Mouse (Mus musculus): ENCODE results near the gene 1700025B11Rik. TPM values are rescaled to one million over a fixed set of nuclear protein-coding genes. Genes with fewer than 3 reads are reported as not detected.

The 1700025B11Rik gene
- polyA plus RNA-seq (2014; fragmentation: Illumina TruSeq; extraction: RNeasy Lipid Tissue Mini Kit (QIAGEN cat#74804); ENCODE audit: low read depth, low replicate concordance), result not detected

DNA sequence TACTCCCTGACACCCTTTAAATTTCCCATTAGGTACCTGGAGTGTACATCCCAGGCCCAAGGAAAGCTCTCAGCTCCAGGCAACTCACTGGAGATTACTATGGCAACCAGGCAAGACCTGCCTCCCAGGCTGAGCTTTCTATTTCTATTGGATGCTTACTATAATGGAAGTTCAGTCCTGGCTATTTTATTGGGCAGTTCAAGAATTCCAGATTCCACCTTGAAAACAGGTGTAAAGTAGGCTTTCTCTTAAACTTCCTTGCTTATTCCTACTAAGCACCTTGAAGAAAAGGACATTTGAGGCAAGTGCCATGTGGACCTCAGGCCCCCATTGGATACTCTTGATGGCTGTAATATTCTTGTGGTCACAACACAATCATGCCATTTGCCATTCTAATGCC is at the start of gene 1700025B11Rik:
Gene 1700025B11Rik (minus strand): TSS at position 101 of the 400 bp plus-strand sequence.

DNA sequence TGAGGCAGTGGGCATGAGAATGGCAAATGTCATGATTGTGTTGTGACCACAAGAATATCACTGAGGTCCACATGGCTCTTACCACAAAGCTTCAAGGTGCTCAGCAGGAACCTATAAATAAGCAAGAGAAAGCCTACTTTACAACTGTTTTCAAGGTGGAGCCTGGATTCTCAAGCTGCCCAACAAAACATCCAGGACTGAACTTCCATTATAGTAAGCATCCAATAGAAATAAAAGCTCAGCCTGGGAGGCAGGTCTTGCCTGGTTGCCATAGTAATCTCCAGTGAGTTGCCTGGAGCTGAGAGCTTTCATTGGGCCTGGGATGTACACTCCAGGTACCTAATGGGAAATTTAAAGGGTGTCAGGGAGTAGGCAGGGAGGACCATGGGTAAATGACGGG is 37.3 kb upstream of the 1700025B11Rik start, which contains the start of gene Gm36245:
Gene Gm36245 (plus strand): TSS at position 301 of the 400 bp plus-strand sequence.

DNA sequence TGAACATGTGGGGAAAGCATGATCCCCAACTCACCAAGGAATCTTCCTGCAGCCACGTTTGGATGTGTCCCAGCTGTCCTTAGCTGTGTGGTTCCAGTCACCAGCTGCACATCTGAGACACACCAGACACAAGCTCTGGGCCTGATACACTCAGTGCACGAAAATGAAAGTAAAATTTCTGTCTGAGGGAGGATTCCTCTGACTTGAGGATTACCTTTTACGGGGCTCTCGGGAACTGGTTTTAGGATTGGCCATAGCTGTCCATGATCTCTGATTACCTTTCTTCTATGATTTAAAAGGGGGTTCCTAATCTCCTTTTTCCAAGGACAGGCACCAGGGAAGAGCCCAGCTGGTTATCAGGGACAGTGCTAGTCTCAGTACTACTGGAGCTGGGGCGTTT is 34.3 kb upstream of the 1700025B11Rik start, which contains the start of gene Apol10b:
Gene Apol10b (minus strand): TSS at position 165 of the 400 bp plus-strand sequence.

DNA sequence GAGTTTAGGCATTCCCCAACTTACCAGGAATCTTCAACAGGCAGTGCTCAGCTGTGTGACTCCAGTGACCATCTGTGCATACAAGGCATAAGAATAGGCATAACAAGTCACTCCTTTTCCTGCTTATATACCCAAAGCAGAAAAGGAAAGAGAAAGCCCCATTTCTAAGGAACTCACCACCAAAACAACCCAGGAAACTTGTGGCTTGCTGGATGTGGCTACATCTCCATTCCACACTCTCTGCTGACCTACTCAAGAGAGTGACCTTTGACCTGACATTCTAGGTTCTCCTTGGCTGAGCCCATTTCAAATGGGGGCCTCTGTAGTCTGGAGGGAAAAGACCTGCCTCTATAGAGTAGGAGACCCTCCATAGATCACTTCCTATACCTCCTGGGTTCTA is 28.5 kb downstream of the 1700025B11Rik start, which contains the start of gene Apol7c:
Gene Apol7c (minus strand): TSS at position 101 of the 400 bp plus-strand sequence.

Other genes starting within 250 kb of the 1700025B11Rik start
- gene Apol7a, start 162.8 kb downstream of the 1700025B11Rik start, polyA plus RNA-seq (2014; fragmentation: Illumina TruSeq; extraction: RNeasy Lipid Tissue Mini Kit (QIAGEN cat#74804); ENCODE audit: low read depth, low replicate concordance), result not detected
- gene Apol9a, start 150.8 kb downstream of the 1700025B11Rik start, polyA plus RNA-seq (2014; fragmentation: Illumina TruSeq; extraction: RNeasy Lipid Tissue Mini Kit (QIAGEN cat#74804); ENCODE audit: low read depth, low replicate concordance), result 0.28 TPM
- not detected for gene Apol7b, start 114.4 kb downstream of the 1700025B11Rik start, polyA plus RNA-seq (2014; fragmentation: Illumina TruSeq; extraction: RNeasy Lipid Tissue Mini Kit (QIAGEN cat#74804); ENCODE audit: low read depth, low replicate concordance)
- gene Apol10a, start 84.8 kb downstream of the 1700025B11Rik start, polyA plus RNA-seq (2014; fragmentation: Illumina TruSeq; extraction: RNeasy Lipid Tissue Mini Kit (QIAGEN cat#74804); ENCODE audit: low read depth, low replicate concordance), result 0.20 TPM
- not detected for gene Apol11a, start 53.6 kb downstream of the 1700025B11Rik start, polyA plus RNA-seq (2014; fragmentation: Illumina TruSeq; extraction: RNeasy Lipid Tissue Mini Kit (QIAGEN cat#74804); ENCODE audit: low read depth, low replicate concordance)
- gene Apol7c, start 28.6 kb downstream of the 1700025B11Rik start, polyA plus RNA-seq (2014; fragmentation: Illumina TruSeq; extraction: RNeasy Lipid Tissue Mini Kit (QIAGEN cat#74804); ENCODE audit: low read depth, low replicate concordance), result not detected
- 0.73 TPM for gene Apol10b, start 34.2 kb upstream of the 1700025B11Rik start, polyA plus RNA-seq (2014; fragmentation: Illumina TruSeq; extraction: RNeasy Lipid Tissue Mini Kit (QIAGEN cat#74804); ENCODE audit: low read depth, low replicate concordance)
- gene Gm36245, start 37.4 kb upstream of the 1700025B11Rik start, polyA plus RNA-seq (2014; fragmentation: Illumina TruSeq; extraction: RNeasy Lipid Tissue Mini Kit (QIAGEN cat#74804); ENCODE audit: low read depth, low replicate concordance), result not detected
- gene Apol11b, start 81.4 kb upstream of the 1700025B11Rik start, polyA plus RNA-seq (2014; fragmentation: Illumina TruSeq; extraction: RNeasy Lipid Tissue Mini Kit (QIAGEN cat#74804); ENCODE audit: low read depth, low replicate concordance), result not detected
- not detected for gene Apol7e, start 137.0 kb upstream of the 1700025B11Rik start, polyA plus RNA-seq (2014; fragmentation: Illumina TruSeq; extraction: RNeasy Lipid Tissue Mini Kit (QIAGEN cat#74804); ENCODE audit: low read depth, low replicate concordance)
- not detected for gene Apol9b, start 167.1 kb upstream of the 1700025B11Rik start, polyA plus RNA-seq (2014; fragmentation: Illumina TruSeq; extraction: RNeasy Lipid Tissue Mini Kit (QIAGEN cat#74804); ENCODE audit: low read depth, low replicate concordance)
- not detected for gene Apol8, start 195.1 kb upstream of the 1700025B11Rik start, polyA plus RNA-seq (2014; fragmentation: Illumina TruSeq; extraction: RNeasy Lipid Tissue Mini Kit (QIAGEN cat#74804); ENCODE audit: low read depth, low replicate concordance)